Mouse (Mus musculus) gastrocnemius, postnatal 4 days (tissue): ENCODE measurements at regions not wholly inside any gene's neighbourhood (a gene's known extent, or its start where the extent isn't known, plus 50 kb on each side); places are given as distances from the start of the nearest gene placed in this dataset.

Source experiments
- DNase-seq, 2 experiments: peaks; one replicate each; pipeline ENCODE4 v3.0.0; 2021 to 2022; ENCODE audit warnings: low spot score in 2 of 2, mixed read lengths in 2 of 2

DNA sequence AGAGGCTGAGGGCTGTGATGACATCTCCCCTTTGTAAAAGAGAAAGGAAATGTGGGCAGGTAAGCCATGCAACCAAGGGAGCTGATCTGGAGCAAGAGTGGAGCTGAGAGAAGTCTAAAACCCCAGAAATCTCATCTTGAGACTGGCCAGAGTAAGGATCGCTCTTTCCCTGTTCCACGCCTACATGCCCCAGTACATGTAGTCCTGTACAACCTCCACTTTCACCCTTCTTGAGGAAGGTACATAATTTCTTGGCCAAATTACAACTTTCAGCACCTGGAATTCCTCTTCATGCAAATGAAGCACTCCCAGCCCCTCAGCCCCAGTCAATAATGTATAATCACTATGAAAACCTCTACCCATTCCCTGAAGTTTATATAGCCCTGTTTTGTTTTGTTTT lies 60.2 kb upstream of the Cox10 start:
- DNase-seq: no peak

GRCm38 (mm10) chr11:64138934-64139333 lies 59.7 kb upstream of the Cox10 start:
- no peak for DNase-seq

DNA sequence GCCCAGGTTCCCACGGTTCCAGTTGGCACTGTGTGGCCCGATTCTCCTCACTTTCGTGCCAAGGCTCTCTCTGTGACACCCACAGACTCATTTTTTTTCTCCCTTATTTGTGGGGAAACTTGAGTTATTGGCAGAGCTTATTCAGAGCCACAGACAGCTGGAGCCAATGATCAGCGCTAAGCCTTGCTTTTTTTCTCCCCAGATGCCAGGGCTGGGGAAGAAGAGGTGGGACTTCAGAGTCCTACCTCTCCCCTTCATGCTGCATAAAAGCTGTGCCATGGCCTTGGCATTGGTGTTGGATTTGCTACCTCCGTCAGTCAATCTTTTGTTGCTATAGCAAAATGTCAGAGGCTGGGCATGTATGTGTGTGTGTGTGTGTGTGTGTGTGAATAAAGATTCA lies 56.5 kb upstream of the Cox10 start:
- no peak for DNase-seq

DNA sequence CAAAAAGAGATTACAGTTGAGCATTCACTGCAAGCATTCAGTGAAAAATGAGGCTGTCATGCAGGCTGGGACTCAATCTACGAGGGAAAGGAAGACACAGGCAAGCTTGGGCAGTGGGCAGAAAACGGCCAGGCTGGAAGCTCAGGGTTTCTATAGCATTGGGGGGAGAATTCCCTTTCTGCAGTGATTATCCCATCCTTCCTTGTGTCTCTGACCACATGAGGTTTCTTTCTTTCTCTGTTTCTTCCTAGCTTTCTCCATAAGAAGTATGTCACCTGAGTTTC lies 56.0 kb upstream of the Cox10 start:
- DNase-seq: no peak

DNA sequence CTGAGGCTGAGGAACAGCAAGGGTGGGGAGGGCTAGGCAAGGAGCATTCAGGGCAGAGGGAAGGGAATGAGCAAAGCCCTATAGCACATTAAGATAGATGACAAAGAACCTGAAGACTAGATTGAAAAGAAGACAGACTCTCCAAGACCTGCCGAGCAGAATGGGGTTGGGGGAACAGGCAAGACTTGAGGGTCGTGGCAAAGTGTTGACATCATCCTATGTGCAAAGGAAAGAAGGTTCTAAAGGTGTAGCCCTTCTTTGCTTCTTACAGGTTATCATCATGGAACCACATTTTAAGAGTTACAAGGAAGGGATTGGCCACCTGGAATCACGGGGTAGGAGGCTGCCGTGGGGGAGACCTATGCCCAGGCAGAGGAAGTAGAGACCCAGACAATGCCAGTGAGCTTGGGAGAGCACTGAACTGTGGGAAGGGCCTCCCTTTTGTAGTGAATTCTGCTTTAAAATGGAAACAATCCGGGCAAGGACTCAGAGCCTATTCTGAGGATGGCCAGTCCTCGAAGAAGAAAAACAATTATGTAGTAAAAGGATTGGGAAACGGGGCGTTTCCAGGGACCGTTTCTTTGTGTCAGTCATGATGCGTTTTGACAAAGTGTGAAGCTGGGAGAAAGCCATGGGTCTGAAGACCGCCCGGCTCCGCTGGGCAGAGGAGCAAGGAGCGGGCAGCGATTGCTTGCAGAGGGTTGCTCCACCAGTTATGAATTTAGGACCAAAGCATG lies 55.5 kb upstream of the Cox10 start:
- DNase-seq: no peak
